Mouse (Mus musculus): ENCODE results near the gene Vtn.
"Not testable (repeated sequence)": the region's sequence is repeated elsewhere in the genome, so short reads cannot be mapped to it uniquely, and the experiment has no call there.

The Vtn gene

DNA sequence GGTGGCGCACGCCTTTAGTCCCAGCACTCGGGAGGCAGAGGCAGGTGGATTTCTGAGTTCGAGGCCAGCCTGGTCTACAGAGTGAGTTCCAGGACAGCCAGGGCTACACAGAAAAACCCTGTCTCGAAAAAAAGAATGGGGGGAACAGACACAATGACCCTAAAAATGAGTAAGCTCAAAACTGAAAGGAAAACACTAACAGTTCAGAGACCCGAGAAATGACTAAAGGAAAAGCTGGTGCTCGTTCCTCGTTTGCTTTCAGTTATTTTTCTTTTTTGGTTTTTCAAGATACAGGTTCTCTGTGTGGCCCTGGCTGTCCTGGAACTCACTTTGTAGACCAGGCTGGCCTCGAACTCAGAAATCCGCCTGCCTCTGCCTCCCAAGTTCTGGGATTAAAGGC, 32.6 kb downstream of the Vtn start:
- in situ Hi-C loops (cut with MboI; ENCODE audit: low sequenced_read_pairs) = not testable (repeated sequence)

DNA sequence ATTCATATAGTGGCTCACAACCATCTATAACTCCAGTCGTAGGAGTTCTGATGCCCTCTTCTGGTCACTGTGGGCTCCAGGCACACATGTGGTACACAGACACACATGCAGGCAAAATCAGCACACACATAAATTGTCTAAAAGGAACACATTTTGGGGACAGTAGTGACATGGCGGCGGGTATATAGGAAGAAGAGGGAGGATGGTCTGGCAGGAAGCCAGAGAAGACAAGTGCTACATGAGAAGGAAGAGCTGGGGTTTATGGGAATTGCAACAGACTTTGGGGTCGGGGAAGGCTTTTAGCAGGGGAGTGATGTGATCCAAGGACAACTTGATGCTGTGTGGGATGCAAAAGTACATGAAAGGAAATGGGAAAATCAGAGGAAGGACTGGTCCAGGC, 35.6 kb downstream of the Vtn start:
- in situ Hi-C loops (cut with MboI; ENCODE audit: low sequenced_read_pairs) = no loop called here

DNA sequence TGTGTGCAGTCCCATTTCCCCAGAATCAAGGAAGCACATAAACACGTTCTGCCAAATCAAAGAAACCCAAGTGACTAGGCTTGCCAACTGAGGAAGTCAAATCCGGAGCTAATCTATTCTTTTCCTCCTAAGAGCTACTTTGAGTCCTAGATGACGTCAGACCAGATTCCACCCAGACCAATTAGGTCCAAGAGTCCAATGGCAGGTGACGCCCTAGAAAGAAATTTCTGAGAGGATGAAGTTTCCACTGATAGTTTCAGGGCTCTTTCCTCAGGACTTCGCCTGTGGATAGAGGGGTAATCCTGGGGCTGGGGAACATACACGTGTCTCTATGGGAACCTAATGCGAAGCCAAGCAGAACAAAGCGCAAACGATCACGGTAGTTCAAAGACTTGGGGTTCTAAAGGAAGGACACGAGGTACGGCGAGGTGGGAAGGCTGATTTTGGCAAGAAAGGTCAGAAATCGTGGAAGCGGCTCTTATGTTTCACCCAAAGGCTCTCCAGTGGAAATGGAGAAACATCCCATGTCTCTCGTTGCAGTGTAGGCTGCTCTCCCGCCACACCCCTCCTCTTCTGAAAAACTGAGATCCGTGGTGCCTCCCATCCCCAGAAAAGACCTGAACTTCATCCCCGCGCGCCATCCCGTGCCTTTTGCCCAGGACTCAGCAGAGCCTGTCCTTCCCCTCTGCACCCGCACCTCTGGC, 36.6 kb downstream of the Vtn start:
- in situ Hi-C loops (cut with MboI; ENCODE audit: low sequenced_read_pairs) = no loop called here

DNA sequence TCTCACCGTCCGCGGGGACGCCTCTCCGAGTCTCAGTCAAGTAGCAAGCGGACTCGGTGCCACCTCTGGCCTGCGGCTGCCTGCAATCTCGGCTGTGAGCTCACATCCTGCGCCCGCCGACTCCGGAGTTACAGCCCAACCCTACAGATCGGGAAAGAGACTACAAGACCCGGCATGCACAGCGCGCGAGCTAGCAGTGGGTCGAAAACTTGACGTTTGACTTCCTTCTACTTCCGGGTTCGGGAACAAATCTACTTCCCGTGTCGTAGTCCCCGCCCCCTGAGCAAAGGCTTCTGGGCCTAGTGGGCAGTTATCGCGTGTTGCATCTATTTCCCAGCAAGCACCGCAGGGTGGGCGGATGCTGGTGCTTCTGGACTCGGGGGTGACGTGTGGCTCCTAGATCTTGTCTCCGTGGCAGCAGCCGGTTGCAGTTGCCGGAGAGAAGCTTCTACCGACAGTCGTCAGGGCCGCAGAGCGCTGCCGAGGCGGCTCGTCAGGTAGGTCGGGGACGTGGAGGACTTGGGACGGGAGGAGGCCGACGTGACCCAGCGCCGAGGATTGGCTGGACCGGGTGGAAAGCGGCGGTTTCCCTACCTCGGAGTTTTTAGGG, 37.3 kb downstream of the Vtn start, which contains the start of the genes Tnfaip1 and Ift20:
Gene Tnfaip1 (minus strand): TSS at position 253 of the 610 bp plus-strand sequence.
Gene Ift20 (plus strand): TSS at position 282 of the 610 bp plus-strand sequence.
- in situ Hi-C loops (cut with MboI; ENCODE audit: low sequenced_read_pairs) = no loop called here

DNA sequence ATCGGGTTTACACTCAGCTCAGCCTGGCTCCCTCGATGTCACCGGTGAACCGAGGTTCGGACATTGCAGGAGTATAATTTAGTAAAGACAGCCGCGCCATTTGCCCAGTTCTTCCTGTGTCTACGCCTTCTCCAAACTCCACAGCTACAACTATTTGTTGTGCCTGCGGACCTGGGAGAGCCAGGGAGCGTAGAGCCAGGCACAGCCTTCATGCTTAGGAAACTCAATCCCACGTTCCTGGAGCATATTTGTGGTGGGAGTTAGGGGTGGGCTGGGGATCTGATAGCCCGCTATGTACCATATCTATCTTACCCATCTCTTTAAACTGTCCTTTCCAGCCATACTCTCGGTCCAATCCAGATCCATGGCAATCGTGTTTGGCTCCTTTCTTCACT, 37.8 kb downstream of the Vtn start:
- in situ Hi-C loops (cut with MboI; ENCODE audit: low sequenced_read_pairs) = no loop called here

DNA sequence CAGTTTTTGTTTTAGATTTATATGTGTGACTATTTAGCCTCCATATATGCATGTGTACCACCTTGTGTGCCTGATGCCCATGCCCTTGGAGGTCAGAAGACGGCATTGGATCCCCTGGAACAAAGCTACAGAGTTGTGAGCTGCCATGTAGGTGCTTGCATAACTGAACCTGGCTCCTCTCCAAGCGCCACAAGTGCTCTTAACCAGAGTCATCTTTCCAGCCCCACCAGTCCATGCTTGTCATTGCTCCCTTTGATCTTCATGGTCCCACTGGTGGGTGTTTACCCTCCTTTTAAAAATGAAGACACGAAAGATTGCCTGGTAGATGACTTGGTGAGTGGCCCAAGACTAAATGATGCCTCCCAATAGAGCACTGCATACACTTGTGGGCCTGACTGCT, 41.5 kb downstream of the Vtn start:
- in situ Hi-C loops (cut with MboI; ENCODE audit: low sequenced_read_pairs) = no loop called here

DNA sequence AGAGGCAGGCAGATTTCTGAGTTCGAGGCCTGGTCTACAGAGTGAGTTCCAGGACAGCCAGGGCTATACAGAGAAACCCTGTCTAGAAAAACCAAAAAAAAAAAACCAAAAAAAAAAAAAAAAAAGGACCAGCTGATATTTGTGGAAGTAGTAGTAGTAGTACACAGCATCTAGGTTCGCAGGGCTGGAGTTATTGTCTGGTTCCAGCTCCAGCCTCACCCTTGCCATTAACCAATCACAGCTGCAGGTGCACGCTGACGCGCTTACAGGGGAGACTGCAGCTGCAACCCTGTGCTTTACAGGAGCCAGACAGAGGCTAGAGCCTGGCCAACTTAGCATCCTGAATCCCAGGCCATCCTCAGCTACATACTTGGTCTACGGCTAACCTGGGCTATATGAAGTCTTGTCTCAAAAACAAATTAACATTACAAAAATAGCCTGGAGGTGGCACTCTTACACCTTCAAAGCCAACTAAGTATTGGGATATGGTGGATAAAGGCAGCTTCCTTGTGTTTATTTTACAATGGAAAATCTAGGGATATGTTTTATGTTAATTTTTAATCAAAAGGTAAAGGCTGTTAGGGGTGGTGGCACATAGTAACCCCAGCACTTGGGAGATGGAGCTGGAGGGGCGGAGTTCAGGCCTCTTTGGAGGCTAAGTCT, 45.7 kb downstream of the Vtn start:
- in situ Hi-C loops (cut with MboI; ENCODE audit: low sequenced_read_pairs) = no loop called here

DNA sequence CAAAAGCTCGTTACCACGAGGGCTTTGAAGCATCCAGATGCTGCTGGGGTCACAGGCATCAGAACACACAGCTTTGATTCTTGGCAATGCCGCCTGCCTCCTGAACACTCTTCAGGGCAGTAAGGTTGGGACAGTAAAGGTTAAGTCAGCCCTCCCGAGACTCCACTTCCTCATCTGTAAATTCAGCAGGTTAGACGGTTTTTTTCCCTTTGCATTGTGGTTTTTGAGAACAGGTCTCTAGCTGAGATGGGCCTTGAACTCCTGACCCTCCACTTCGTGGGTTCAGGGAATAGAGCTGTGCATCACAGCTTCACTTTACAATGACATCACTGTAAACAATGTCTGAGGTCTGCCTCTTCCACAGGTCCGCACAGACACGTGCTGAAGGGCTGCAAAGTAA, 46.3 kb downstream of the Vtn start:
- in situ Hi-C loops (cut with MboI; ENCODE audit: low sequenced_read_pairs) = no loop called here

DNA sequence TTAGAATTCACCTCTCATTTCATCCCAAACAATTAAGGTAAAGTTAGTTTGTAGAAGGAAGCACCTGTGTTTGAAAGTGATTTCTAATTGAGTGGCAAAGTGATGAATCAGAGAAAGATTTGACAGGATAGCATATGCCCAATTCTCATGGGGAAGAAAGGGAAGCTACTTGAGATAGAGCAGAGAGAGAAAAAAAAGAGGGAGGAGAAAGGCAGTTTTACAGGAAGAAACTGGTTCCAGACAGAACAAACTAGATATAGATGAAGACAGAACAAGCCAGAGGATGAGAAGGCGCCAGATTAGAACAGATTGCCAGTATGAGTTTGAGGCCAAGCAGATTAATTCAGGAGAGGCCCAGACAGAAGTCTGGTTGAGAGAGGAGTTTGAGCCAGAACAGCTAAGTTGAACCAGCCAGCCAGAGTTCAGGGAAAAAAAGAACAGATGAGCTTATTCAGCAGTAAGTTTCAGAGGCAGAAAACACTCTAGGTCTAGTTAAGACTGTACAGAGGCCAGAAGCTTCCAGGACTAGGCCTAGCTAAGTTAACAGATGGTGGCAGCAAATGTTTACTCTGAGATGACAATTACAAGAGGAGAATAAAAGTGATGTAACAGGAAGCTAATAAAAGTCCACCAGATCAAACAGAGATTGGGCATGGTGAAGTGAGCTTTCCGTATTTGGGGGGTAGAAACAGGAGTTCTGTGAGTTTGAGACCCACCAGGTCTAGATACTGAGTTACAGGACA, 49.0 kb downstream of the Vtn start:
- in situ Hi-C loops (cut with MboI; ENCODE audit: low sequenced_read_pairs) = no loop called here

DNA sequence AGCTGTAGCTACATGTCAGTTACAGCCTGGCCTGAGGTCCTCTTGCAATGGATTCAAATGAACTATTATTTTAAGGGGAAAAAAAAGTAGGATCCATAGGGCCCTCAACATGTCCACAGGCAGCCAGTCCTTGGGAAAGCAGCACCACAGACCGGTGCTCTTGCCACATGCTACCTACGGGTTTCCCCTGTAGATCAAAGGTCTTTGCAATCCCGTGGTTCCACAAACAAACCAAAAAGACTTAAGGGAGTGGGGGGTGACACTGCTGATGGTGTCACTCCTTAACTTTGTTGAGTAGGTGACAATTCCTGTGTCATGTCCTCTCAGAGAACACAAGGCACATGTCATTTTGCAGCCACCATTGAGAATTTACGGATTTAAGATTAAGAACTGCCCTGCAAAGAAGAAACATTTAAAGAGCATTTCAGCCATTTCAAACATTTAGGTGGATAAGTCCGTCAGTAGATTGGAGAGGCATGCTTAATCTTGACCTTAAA, 50.6 kb downstream of the Vtn start:
- in situ Hi-C loops (cut with MboI; ENCODE audit: low sequenced_read_pairs) = no loop called here

DNA sequence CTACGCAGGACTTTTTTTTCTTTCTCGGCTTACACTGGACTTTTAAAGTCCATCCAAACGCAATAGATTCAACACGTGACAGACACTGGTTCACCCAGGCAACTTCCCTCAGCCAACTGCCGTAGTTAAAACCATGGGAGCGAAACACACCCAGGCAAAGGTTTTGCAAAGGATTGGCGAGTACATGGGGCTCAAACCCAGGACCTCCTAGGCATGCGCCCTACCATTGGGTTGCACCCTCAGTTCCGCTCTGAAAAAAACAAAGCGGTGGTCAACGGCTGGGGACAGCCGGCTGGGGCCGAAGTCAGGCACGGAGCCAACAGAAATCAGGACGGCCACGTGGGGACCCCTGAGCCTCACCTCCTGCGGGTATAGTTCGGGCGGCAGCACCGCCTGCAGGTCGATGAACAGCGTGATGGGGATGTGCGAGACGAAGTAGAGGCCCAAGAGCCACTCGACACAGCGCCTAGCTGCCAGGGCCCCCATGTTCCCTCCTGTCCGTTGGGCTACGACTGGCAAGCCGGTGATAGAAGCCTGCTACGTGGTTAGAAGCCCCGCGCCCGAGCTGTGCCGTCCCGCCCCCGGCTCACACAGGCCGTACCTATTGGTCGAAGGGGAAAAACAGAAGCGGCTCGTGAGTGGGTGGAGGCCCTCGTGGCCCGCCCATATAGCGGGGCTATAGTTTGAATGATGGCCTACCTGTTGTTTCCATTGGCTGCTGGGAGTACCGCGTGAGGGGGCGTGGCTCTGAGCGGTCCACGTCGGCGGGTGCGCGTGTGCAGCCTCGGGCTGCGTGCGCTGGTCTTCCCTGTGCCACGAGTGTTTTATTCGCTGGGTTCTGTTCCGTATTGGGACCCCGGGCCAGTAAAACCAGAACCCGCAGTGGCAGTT, 51.5 kb downstream of the Vtn start, which contains the start of gene Tmem97:
Gene Tmem97 (minus strand): TSS at position 610 of the 891 bp plus-strand sequence.
- in situ Hi-C loops (cut with MboI; ENCODE audit: low sequenced_read_pairs) = no loop called here

DNA sequence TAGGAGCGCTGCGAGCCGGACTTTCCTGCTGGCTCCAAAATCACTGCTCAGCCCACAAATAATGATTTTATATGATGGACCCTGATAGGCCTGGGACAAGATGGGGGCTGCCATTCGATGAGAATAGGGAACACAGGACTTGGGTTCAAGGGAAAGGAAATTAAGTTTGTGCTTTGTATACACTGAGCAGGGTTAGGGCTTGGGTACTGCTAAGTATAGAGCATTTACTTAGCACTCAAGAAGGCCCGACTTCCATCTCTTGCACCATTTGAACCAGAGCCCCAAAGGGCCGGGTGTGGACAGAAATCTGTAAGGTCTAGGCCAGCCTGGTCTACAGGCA, 52.1 kb downstream of the Vtn start:
- in situ Hi-C loops (cut with MboI; ENCODE audit: low sequenced_read_pairs) = no loop called here

Data from CH12F3 (cell line).